Comparison of ENCODE assay signal across 29 mouse cellular contexts in the genomic region with DNA sequence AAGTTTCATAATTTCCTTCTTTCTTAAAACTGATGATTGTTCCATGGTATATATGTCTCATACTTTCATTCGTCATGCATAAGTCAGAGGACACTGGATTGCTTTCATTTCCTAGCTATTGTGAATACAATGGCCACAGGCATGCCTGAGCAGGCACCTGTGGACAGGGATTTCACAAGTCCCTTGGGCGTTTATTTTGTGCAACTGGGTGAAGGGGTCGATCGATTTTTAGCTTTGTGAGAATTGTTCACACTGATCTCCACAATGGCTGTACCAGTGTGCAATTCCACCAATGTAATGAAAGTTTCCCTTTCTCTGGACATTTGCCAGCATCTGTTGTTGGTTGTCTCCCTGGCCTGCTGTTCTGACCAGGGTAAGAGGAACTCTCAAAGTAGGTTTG.
"Had no signal": no experiment of that assay in that cellular context is flagged by ENCODE, and none has a peak within 500 bp of the region (broad histone marks: within the 10 kb centered on the region; RNA-seq: fewer than 3 reads in every experiment).

No protein-coding gene starts in this region.

- H3K4me3 ChIP-seq: embryonic facial prominence, embryonic 10.5 days; embryonic facial prominence, embryonic 12.5 days; embryonic facial prominence, embryonic 13.5 days; embryonic facial prominence, embryonic 15.5 days; erythroblast, embryonic 14.5 days; forebrain, embryonic 10.5 days; forebrain, embryonic 12.5 days; forebrain, embryonic 13.5 days; forebrain, embryonic 15.5 days; gastrocnemius, adult 2 months had no signal

- H3K36me3 ChIP-seq: embryonic facial prominence, embryonic 10.5 days; embryonic facial prominence, embryonic 12.5 days; embryonic facial prominence, embryonic 13.5 days; embryonic facial prominence, embryonic 15.5 days; forebrain, embryonic 10.5 days; forebrain, embryonic 12.5 days; forebrain, embryonic 15.5 days had no signal

- H3K4me1 ChIP-seq: embryonic facial prominence, embryonic 10.5 days; embryonic facial prominence, embryonic 12.5 days; embryonic facial prominence, embryonic 13.5 days; embryonic facial prominence, embryonic 15.5 days; forebrain, embryonic 12.5 days; forebrain, embryonic 13.5 days; forebrain, embryonic 15.5 days had no signal

- ATAC-seq: forebrain, embryonic 13.5 days; forebrain, embryonic 14.5 days; forebrain, embryonic 15.5 days; forebrain, embryonic 16.5 days; forebrain, postnatal 0 days had no signal

- H3K4me2 ChIP-seq: embryonic facial prominence, embryonic 12.5 days; embryonic facial prominence, embryonic 13.5 days; embryonic facial prominence, embryonic 15.5 days; forebrain, embryonic 12.5 days; forebrain, embryonic 13.5 days; forebrain, embryonic 15.5 days had no signal

- H3K27ac ChIP-seq: embryonic facial prominence, embryonic 10.5 days; embryonic facial prominence, embryonic 12.5 days; embryonic facial prominence, embryonic 13.5 days; embryonic facial prominence, embryonic 15.5 days; forebrain, embryonic 10.5 days; forebrain, embryonic 12.5 days; forebrain, embryonic 13.5 days; forebrain, embryonic 15.5 days; gastrocnemius, adult 2 months had no signal

- H3K9ac ChIP-seq: embryonic facial prominence, embryonic 12.5 days; embryonic facial prominence, embryonic 13.5 days; embryonic facial prominence, embryonic 15.5 days; forebrain, embryonic 12.5 days; forebrain, embryonic 13.5 days; forebrain, embryonic 15.5 days; forebrain, postnatal 0 days had no signal

- DNase-seq: cerebellum, adult 18-20 months; cerebellum, adult 2 months; cerebellum, adult 8-10 months; cerebellum, adult 9-10 months; cerebellum, adult 9-11 months; cerebellum, postnatal 10 days; cerebellum, postnatal 14 days; cerebellum, postnatal 25 days; cerebellum, postnatal 36 days; embryo, embryonic 11 days; forebrain, postnatal 0 days; gastrocnemius, adult 2 months; gastrocnemius, postnatal 10 days; gastrocnemius, postnatal 14 days; gastrocnemius, postnatal 25 days; gastrocnemius, postnatal 36 days; heart, adult 11 months; heart, adult 18-20 months had no signal

- H3K9me3 ChIP-seq: embryonic facial prominence, embryonic 10.5 days; embryonic facial prominence, embryonic 12.5 days; embryonic facial prominence, embryonic 13.5 days; embryonic facial prominence, embryonic 15.5 days; forebrain, embryonic 10.5 days; forebrain, embryonic 12.5 days; forebrain, embryonic 13.5 days; forebrain, embryonic 15.5 days had no signal

- H3K27me3 ChIP-seq: embryonic facial prominence, embryonic 12.5 days; embryonic facial prominence, embryonic 13.5 days; embryonic facial prominence, embryonic 15.5 days; forebrain, embryonic 12.5 days; forebrain, embryonic 13.5 days; forebrain, embryonic 15.5 days had no signal
